Mouse (Mus musculus): ENCODE measurements around the gene Ino80. TPM values are rescaled to one million over a fixed set of nuclear protein-coding genes. Genes with fewer than 3 reads are reported as not detected.
"Not testable (repeated sequence)": the region's sequence is repeated elsewhere in the genome, so short reads cannot be mapped to it uniquely, and the experiment has no call there.

The Ino80 gene
- polyA plus RNA-seq (2012; rRNA removed) = 6.9 and 8.4 TPM in 2 replicates

DNA sequence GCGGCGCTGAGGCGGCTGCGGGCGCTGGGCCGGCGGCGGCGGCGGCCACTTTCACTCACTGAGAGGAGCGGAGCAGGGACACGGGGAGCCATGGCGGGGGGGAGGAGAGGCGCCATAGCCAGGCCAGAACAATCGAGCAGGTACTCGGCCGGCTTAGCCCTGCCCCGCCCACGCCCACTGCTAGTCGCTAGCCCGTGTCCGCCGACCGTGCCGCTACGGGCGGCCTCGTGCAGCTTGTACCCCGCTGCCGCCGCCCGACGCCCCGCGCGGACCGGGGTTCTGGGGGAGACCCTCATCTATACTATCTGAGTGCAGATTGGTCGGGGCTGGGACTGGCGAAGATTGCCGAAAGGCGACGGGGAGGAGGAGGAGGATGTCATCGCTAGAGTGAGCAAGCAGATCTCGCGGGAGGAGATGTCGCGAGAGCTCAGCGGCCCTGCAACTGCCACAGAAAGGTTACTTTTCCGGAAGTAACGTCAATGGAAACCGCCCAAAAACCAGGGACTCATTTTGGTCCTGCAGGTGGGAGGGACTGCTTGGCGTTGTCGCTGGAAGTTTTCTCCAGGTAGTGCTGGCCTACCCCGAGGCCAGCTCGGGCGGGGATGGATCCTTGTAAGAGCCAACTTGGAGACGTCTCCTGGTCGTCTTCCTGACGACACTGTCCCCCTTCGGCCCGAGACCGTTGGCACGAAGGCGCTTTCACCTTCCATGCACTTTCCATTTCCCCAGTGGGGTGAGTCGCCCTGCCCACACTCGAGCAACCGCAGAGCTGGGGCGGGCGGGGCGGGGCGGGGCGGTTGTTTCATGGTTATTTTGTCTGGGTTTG is at the start of gene Ino80:
Gene Ino80, minus strand, starts transcription at position 117 of the 826 bp plus-strand sequence.
- under 1% methylated on average over 70 of the region's 72 CpGs for WGBS
- DNase-seq (ENCODE audit: low read depth, low spot score) = peak; percentile 100

DNA sequence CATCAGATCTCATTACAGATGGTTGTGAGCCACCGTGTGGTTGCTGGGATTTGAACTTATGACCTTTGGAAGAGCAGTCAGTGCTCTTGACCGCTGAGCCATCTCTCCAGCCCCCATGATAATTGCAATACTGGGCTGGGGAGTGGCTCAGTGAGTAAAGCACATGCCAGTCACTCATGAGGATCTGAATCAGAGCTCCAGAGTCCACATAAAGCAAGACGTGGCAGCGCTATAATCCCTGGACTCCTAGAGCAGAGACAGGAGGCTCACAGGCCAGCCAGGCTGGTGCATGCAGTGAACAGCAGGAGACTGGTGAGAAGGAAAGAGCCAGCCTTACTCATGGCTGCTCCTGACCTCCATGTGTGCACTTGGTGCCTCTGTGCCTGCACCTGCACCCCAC is 47.9 kb upstream of the Ino80 start:
- 36% methylated on average over 4 of the region's 4 CpGs for WGBS
- no peak for DNase-seq (ENCODE audit: low read depth, low spot score)

DNA sequence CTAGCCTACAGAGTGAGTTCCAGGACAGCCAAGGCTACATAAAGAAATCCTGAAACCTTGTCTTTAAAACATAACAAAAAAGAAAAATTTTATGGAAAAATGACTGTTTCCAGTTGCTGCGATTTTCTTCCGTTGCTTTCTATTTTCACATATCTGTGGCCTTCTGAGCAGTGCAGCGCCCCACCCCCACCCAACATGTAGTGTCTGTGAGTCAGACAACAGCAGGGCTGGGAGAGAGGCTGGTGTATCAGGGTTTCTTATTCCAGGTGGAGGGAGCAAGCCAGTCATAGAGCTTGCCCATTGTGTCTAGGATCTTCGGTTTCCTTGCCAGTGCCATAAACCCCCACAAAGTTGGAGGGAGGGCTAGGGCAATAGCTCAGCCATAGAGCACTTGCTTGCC is 46.3 kb upstream of the Ino80 start:
- 77% methylated on average over 4 of the region's 4 CpGs for WGBS
- no peak for DNase-seq (ENCODE audit: low read depth, low spot score)

DNA sequence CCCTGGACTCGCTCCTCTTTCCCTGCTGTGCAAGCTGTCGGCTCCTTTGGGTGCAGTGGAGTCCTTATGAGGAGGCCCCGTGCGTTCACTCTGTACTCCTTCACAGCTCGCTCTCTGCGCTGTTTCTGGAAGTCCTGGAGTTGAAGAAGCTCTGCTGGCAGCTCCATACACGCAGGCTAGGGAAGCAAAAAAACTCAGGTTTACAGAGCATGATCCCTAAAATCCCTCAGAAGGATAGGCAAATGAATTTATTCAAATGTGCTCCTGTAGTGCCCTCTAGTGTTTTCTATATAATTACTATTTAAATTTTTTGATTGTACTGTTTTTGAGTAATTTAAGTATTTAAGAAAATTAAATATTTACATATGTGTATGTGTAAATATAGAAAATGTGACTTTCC is 43.1 kb upstream of the Ino80 start:
- WGBS = 51% methylated on average over 7 of the region's 7 CpGs
- no peak for DNase-seq (ENCODE audit: low read depth, low spot score)

DNA sequence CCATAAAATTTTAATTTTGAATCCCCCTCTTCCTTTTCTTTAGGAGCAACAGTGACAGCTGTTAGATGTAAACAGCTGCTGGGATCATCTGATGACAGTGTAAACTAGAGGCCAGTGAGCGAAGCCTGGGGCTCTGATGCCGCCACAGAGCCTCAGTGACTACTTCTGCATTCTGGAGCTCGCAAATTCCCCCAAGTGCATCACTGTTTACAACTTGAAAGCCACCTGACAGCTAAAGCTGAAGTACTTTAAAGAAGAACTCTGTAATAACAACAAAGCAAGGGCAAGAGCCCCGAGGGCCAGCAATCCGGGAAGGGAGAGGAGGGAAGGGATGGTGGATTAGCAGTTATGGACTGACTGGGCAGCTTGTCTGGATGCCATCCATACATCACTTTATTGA is 39.3 kb upstream of the Ino80 start:
- WGBS = 62% methylated on average over 5 of the region's 5 CpGs
- no peak for DNase-seq (ENCODE audit: low read depth, low spot score)

DNA sequence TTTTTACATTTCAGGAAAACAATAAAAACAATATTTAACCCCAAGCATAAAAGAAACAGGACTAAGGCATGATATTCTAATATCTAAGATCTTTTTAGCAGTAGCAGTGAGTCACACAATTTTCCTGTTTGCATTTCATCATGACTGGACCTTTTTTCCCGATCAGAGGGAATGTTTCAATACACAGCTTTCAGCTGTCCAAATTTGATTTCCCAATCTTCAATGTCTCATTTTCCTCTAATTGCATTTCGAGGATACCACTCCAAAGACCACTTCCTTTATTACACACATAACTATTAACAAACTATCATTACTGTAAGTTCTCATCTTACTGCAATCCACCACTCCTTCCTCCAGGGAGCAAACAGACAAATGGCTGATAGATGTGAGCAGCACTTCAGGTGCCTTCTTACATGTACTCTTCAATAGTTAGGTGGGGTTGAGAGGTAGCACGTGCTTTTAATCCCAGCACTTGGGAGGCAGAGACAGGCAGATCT is 36.6 kb upstream of the Ino80 start:
- no peak for DNase-seq (ENCODE audit: low read depth, low spot score)
- WGBS = 43% methylated on average over 3 of the region's 3 CpGs

DNA sequence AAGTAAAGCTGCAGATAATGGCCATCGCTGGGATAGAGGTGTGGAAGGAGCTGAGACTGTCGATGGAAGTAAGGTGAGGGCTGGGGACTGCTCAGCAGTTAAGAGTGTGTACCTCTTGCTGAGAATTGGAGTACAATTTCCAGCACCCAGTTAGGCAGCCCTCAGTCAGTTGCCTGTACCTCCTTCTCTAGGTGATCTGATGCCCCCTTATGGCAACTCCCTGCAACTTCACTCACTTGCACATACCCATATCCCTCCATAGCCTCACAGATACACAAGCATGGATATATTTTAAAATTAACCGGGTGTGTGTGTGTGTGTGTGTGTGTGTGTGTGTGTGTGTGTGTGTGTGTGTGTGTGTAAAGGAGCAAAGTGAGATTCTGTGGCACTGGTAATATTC is 34.8 kb upstream of the Ino80 start:
- DNase-seq (ENCODE audit: low read depth, low spot score) = no peak
- 84% methylated on average over 3 of the region's 3 CpGs for WGBS

DNA sequence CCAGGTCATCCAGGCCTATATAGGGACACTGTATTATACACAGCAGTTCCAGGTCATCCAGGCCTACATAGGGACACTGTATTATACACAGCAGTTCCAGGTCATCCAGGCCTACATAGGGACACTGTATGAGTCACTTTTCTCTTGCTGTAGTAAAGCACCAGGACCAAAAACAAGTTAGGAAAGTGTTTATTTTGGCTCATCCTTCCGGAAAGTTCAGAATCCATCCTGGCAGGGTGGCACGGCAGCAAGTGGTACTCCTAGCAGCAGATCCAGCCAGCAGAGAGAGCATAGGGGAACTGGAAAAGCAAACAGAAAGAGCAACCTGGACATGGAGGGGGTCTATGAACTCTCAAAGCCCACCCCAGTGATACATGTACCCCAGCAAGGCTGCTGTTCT is 33.4 kb upstream of the Ino80 start:
- WGBS = 55% methylated on average over 2 of the region's 2 CpGs
- no peak for DNase-seq (ENCODE audit: low read depth, low spot score)

DNA sequence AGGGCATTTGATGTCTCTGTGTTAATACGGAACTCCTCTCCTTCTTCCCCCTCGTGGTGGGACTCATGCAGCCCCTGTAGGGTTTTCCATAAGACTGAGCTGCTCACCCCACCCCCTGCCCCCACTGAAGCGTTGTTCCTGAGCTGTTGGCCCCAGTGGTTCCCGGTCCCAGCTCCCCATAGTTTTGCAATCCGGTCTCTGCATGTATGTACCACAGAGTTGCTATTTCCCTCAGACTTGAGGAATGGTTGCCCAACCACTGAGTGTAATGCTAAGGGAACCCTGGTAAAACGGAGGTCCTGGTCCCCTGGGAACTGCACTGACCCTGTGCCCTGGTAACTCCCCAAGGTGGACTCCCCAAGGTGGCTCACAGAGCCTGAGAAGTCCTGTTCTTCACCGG is 31.0 kb upstream of the Ino80 start:
- DNase-seq (ENCODE audit: low read depth, low spot score) = not testable (repeated sequence)
- 78% methylated on average over 7 of the region's 7 CpGs for WGBS

DNA sequence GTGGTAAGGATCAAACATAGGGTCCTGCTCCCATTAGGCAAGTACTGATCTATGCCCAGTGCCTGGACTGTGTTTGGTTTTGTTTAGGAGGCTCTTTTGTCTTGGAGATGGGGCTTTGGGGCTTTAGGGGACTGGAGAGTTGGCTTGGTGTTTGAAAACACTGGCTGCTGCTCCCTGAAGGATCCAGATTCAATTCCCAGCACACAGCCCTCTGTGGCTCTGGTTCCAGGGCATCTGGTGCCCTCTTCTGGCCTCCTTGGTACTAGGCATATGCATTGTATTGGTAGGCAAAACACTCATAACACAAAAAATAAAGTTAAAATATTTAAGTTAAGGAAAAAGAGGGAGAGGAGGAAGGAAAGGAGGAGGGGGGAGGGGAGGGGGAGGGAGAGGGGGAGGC is 29.6 kb upstream of the Ino80 start:
- no peak for DNase-seq (ENCODE audit: low read depth, low spot score)

DNA sequence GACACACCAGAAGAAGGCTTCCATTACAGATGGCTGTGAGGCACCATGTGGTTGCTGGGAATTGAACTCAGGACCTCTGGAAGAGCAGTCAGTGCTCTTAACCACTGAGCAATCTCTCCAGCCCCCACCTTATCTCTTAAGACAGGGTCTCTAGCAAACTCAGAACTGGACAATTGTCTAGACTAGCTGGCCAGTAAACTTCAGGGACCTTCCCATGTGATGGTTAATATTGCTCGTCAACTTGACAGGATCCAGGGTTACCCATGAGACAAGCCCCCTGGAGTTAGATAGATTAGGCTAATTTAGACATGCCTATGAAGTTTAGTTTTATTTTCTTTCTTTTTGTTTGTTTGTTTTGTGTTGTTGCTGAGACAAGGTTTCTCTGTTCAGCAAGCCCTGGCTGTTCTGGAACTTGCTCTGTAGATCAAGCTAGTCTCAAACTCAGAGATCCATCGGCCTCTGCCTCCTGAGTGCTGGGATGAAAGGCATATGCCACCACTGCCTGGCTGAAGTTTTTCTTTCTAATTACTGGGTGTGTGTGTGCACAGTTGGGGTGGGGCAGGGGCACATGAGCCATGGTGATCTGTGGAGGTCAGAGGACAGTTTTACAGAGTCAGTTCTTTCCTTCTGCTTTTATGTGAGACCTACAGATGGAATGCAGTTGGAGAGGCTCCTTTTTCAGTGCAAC is 23.6 kb upstream of the Ino80 start:
- WGBS = 40% methylated on average over 2 of the region's 2 CpGs
- peak; percentile 73 for DNase-seq (ENCODE audit: low read depth, low spot score)

DNA sequence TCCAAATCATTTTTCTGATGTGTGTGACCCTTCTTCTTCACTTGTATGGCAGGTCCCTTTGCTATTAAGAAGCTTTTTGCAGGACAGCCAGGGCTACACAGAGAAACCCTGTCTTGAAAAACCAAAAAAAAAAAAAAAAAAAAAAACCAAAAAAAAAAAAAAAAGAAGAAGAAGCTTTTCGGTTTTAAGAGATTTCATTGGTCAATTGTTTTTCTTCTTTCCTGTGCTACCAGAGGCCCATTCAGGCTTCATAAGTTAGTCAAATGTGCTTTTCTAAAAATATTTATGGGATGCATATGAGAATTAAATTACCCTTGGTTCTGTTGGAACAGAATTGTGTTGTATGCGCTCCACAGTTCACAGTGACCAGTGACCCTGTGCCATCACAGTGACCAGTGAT is 21.4 kb upstream of the Ino80 start:
- WGBS = 85% methylated on average over 2 of the region's 2 CpGs
- no peak for DNase-seq (ENCODE audit: low read depth, low spot score)

DNA sequence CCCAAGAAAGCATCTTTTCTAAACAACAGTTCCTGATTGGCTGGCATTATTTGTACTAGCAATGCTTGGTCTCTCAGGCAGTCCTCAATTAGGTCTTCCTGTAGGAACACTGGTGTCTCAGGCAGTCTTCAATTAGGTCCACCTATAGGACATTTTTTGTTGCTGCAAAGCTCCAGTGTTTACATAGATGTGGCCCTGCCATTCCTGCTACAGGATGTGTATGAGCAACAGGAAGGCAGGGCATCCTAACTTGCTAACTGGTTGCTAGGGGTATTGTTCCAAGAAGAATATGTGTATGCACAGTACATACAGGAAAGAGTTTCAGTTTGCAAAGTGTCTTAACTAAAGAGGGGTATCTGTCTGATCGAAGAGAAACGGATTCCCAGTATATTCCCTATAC is 18.6 kb upstream of the Ino80 start:
- WGBS = 93% methylated on average over 2 of the region's 2 CpGs

DNA sequence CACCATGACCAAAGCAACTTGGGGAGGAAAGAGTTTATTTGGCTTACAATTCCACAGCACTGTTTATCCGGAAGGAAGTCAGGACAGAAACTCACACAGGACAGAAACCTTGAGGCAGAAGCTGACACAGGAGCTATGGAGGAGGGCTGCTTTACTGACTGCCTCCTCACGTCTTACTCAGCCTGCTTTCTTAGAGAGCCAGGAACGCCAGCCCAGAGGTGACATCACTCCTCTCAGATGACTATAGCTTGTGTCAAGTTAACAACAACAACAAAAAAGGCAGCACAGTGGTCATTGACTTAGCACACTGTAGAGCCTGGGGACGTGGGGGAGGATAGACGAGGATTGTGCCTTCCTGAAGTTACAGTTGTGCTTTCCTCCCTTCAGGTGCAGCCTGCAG is 14.5 kb upstream of the Ino80 start:
- 50% methylated on average over 5 of the region's 5 CpGs for WGBS

More for the DNA sequence above, 18.6 kb upstream of the Ino80 start:
- DNase-seq (ENCODE audit: low read depth, low spot score) = no peak

DNA sequence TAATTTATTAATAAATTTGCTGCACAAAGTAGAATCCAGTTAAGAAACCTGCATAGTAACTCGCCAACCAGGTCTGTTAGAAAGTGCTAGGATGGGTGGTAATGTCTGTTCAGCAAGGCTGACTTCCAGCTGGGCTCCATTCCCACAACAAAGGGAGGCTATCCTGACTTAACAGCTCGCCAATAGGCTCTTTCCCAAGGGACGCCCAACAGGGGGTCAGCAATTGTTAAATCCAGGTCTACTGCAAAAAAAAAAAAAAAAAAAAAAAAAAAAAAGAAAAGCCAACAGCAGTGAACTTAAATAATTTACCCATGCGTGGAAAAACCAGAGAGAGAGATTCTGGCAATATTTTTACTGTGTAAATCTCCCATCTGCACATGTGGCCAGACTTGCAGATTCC is 9.0 kb upstream of the Ino80 start:
- WGBS = 67% methylated on average over 4 of the region's 4 CpGs
- DNase-seq (ENCODE audit: low read depth, low spot score) = no peak

More for the DNA sequence above, 14.5 kb upstream of the Ino80 start:
- no peak for DNase-seq (ENCODE audit: low read depth, low spot score)

DNA sequence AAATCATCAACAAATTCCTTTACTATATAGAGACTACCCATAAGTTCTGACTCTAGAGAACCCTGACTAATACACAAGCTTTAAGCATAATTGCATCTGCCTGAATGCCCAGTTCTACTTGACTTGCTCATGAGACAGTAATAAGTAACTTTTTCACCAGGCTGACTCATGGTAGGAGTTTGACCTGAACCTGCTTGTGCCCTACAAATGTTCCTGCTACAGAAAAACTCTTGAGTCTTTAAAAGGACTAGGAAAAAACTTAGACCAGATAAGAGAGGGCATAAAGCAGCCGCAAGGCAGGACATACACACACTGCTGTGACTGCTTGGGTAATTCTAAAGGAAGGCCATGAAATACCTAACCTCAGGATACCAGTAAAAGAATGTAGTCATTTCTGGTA is 4.8 kb upstream of the Ino80 start:
- 39% methylated on average over 1 of the region's 1 CpGs for WGBS
- no peak for DNase-seq (ENCODE audit: low read depth, low spot score)

DNA sequence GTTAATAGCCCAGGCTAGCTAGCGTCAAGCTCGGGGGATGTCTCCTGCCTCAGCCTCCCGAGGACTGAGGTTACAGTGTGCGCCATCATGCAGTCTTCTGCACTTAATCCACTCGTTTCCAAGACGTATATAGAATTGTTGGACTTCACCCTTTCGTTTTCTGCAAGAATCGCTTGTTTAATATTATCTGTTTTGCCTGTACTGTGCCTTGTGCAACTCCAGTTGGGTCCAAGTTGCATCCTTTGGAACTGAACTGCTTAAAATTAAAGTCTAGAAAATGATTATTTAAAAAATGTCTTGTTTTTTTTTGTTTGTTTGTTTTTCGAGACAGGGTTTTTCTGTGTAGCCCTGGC is 886 bp upstream of the Ino80 start:
- 4% methylated on average over 9 of the region's 9 CpGs for WGBS
- no peak for DNase-seq (ENCODE audit: low read depth, low spot score)

DNA sequence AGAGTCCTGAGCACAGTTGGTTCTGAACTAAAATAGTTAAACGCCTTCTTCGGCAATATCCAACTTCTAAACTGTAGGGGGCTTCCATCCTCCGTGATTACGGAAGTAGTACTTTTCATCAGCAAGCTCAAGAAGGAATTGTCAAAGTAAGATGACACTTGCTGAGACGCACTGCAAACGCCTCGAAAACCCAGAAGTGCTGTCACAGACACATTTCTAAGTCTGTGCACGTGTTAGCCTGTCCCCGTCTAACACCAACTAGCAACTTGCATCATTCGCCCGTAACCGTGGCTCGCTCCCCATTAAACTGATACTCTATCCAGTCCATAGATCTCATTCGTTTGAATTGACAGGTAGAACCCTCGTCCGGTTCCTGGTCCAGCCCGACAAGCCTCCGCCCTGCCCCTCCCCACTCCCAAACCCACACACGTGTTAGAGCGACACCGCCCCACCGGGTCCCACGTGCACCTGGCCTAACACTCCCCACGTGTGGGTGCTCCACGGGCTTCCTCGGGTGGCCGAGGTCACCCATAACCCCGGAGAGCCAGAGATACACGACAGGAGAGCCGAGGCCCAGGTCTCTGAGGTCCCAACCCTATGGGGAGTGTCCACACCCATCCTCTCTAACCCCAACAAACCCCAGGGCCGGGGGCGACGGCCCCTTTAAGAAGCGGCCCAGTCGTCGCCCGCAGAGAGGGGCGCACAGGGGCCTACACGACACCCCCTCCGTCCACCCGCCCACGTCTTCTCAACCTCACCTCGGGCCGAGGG is 681 bp downstream of the Ino80 start:
- peak; percentile 59 for DNase-seq (ENCODE audit: low read depth, low spot score)

DNA sequence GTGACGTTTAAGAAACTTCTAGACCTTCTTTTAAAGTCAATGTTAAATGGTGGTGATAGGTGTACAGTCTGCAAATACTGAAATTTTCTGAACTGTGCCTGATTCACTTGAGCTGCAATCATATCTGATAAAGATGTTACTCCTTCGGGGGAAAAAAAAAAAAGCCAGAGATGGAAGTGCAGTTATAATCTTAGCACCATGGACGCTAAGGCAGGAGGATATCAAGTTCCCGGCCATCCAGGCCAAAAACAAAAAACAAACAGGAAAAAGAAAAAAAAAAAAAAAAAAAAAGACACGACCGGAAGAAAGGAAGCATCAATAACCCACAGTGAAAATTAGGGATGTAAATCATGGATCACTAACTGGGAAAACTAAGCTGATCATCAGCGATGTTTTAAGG is 1.3 kb downstream of the Ino80 start:
- no peak for DNase-seq (ENCODE audit: low read depth, low spot score)
- WGBS = 10% methylated on average over 7 of the region's 7 CpGs

More for the DNA sequence above, 681 bp downstream of the Ino80 start:
- WGBS = under 1% methylated on average over 38 of the region's 44 CpGs

DNA sequence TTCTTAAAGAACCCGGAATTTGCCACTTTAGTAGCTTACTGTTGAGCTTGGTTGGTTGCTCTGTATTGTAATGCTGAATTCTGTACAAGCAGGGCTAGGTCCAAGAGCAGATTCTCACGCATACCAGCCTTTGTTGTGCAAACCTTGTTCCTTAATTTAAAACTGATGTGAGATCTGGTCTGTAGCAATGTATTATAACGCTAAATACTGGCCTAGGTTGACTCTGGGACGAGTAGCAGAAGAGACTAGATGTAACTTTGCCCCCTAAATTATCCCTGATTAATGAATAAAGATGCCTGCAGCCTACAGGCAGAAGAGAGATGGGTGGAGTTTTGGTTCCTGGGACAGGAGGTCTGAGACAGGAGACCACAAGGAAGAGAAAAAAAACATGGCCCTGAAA is 13.5 kb downstream of the Ino80 start:
- no peak for DNase-seq (ENCODE audit: low read depth, low spot score)
- WGBS = 75% methylated on average over 4 of the region's 4 CpGs
